Mouse (Mus musculus): ENCODE results near the gene Washc4.

DNA sequence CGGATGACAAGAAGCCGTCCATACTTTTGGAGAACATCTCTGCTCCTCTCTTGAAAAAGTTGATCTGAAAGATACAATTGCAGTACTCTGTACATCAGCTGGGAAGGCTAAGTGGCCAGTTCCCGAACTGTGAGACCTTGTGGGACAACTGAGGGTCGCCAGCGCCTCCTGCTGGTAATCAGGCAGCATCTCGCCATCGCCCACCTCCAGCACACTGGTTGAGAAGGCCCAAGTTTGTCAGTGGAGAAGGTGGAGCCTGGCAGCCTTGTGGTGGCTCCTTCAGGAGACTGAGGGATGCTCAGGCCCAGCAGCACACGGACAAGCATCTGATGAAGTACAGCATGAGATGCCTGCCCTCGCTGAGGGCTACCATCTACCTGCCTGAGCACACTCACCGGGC lies 73.8 kb downstream of the Washc4 start:
- peak; percentile 65 for TF ChIP-seq CTCF (IDR thresholded peaks at IDR 0.05; ENCODE audit: borderline replicate concordance, extremely low read depth, insufficient read depth, insufficient read length)
- TF ChIP-seq POLR2A (IDR thresholded peaks at IDR 0.05; ENCODE audit: borderline replicate concordance, extremely low read depth, insufficient read depth, insufficient read length, poor library complexity, severe bottlenecking): no peak
